Mouse (Mus musculus): Measurements from ENCODE around the gene Yme1l1.

GRCm38 (mm10) chr2:23194366-23194765 lies 38.2 kb downstream of the Yme1l1 start:
- TF ChIP-seq TAL1 (IDR thresholded peaks at IDR 0.05; ENCODE audit: low read length), result no peak
- no peak for TF ChIP-seq GATA1 (IDR thresholded peaks at IDR 0.05; ENCODE audit: low read length)

Measured in erythroblast, embryonic 14.5 days (primary cell).